Mouse (Mus musculus): ENCODE measurements around the gene Hsd17b11. TPM values are rescaled to one million over a fixed set of nuclear protein-coding genes. Genes with fewer than 3 reads are reported as not detected.

Hsd17b11 gene
- polyA plus RNA-seq, 1 experiment from 2014 or later, result 8.2 TPM

GRCm38 (mm10) chr5:104042906-104043305 lies 21.2 kb upstream of the Hsd17b11 start:
- no peak for ATAC-seq (ENCODE audit: insufficient number of reproducible peaks, insufficient read depth, low FRiP score, low read depth)
- H3K36me3 ChIP-seq (ENCODE audit: control insufficient read depth, insufficient read depth, low read length), result no peaks in the 10 kb centered on the region
- peaks cover 9% of the 10 kb centered on the region; the same call in 1 of the 2 replicates for H3K4me1 ChIP-seq (ENCODE audit: control insufficient read depth, insufficient read depth, low read length)
- 86% methylated on average over 2 of the region's 2 CpGs for WGBS
- H3K4me2 ChIP-seq (replicated peaks; ENCODE audit: low read depth, low read length), result no peak overlapping the region
- no peaks in the 10 kb centered on the region for H3K9me3 ChIP-seq (ENCODE audit: control insufficient read depth, low read depth, low read length)
- no peaks in the 10 kb centered on the region for H3K27me3 ChIP-seq (ENCODE audit: control insufficient read depth, insufficient read depth, low read length)
- no peak overlapping the region for H3K4me3 ChIP-seq (ENCODE audit: low read depth, low read length)
- H3K27ac ChIP-seq (ENCODE audit: low read length), result no peak overlapping the region
- no peak overlapping the region for H3K9ac ChIP-seq (replicated peaks; ENCODE audit: low read depth, low read length)

GRCm38 (mm10) chr5:104039154-104039932 lies 17.6 kb upstream of the Hsd17b11 start:
- ATAC-seq (ENCODE audit: insufficient number of reproducible peaks, insufficient read depth, low FRiP score, low read depth), result no peak
- Histone ChIP-seq H3K4me1 (ENCODE audit: control insufficient read depth, insufficient read depth, low read length) (no peaks in the 10 kb centered on the region), H3K36me3 (ENCODE audit: control insufficient read depth, insufficient read depth, low read length) (no peaks in the 10 kb centered on the region), H3K4me2 (replicated peaks; ENCODE audit: low read depth, low read length) (no peak overlapping the region), H3K9me3 (ENCODE audit: control insufficient read depth, low read depth, low read length) (no peaks in the 10 kb centered on the region), H3K27ac (ENCODE audit: low read length) (no peak overlapping the region), H3K4me3 (ENCODE audit: low read depth, low read length) (no peak overlapping the region), H3K9ac (replicated peaks; ENCODE audit: low read depth, low read length) (no peak overlapping the region), H3K27me3 (ENCODE audit: control insufficient read depth, insufficient read depth, low read length) (no peaks in the 10 kb centered on the region)
- 63% methylated on average over 6 of the region's 6 CpGs for WGBS

- H3K4me3 ChIP-seq (ENCODE audit: low read depth, low read length), result no peak overlapping the region
- no peaks in the 10 kb centered on the region for H3K36me3 ChIP-seq (ENCODE audit: control insufficient read depth, insufficient read depth, low read length)
- H3K4me2 ChIP-seq (replicated peaks; ENCODE audit: low read depth, low read length), result no peak overlapping the region
- no peaks in the 10 kb centered on the region for H3K4me1 ChIP-seq (ENCODE audit: control insufficient read depth, insufficient read depth, low read length)
- no peak for ATAC-seq (ENCODE audit: insufficient number of reproducible peaks, insufficient read depth, low FRiP score, low read depth)
- WGBS, result 81% methylated on average over 1 of the region's 1 CpGs
- H3K9ac ChIP-seq (replicated peaks; ENCODE audit: low read depth, low read length), result no peak overlapping the region
- no peak overlapping the region for H3K27ac ChIP-seq (ENCODE audit: low read length)
- H3K9me3 ChIP-seq (ENCODE audit: control insufficient read depth, low read depth, low read length), result no peaks in the 10 kb centered on the region
- H3K27me3 ChIP-seq (ENCODE audit: control insufficient read depth, insufficient read depth, low read length), result no peaks in the 10 kb centered on the region
Measured at GRCm38 (mm10) chr5:104036686-104037085, 15.0 kb upstream of the Hsd17b11 start.

- 55% methylated on average over 1 of the region's 1 CpGs for WGBS
- H3K4me3 ChIP-seq (ENCODE audit: low read depth, low read length), result no peak overlapping the region
- H3K9ac ChIP-seq (replicated peaks; ENCODE audit: low read depth, low read length), result no peak overlapping the region
- H3K27me3 ChIP-seq (ENCODE audit: control insufficient read depth, insufficient read depth, low read length), result no peaks in the 10 kb centered on the region
- H3K4me1 ChIP-seq (ENCODE audit: control insufficient read depth, insufficient read depth, low read length), result no peaks in the 10 kb centered on the region
- no peaks in the 10 kb centered on the region for H3K9me3 ChIP-seq (ENCODE audit: control insufficient read depth, low read depth, low read length)
- H3K4me2 ChIP-seq (replicated peaks; ENCODE audit: low read depth, low read length), result no peak overlapping the region
- no peaks in the 10 kb centered on the region for H3K36me3 ChIP-seq (ENCODE audit: control insufficient read depth, insufficient read depth, low read length)
- no peak overlapping the region for H3K27ac ChIP-seq (ENCODE audit: low read length)
- no peak for ATAC-seq (ENCODE audit: insufficient number of reproducible peaks, insufficient read depth, low FRiP score, low read depth)
Measured at GRCm38 (mm10) chr5:104035824-104036223, 14.1 kb upstream of the Hsd17b11 start.

GRCm38 (mm10) chr5:104035066-104035465 lies 13.3 kb upstream of the Hsd17b11 start:
- no peak for ATAC-seq (ENCODE audit: insufficient number of reproducible peaks, insufficient read depth, low FRiP score, low read depth)
- Histone ChIP-seq H3K4me3 (ENCODE audit: low read depth, low read length) (no peak overlapping the region), H3K27me3 (ENCODE audit: control insufficient read depth, insufficient read depth, low read length) (no peaks in the 10 kb centered on the region), H3K4me2 (replicated peaks; ENCODE audit: low read depth, low read length) (no peak overlapping the region), H3K36me3 (ENCODE audit: control insufficient read depth, insufficient read depth, low read length) (no peaks in the 10 kb centered on the region), H3K4me1 (ENCODE audit: control insufficient read depth, insufficient read depth, low read length) (no peaks in the 10 kb centered on the region), H3K9me3 (ENCODE audit: control insufficient read depth, low read depth, low read length) (no peaks in the 10 kb centered on the region), H3K27ac (ENCODE audit: low read length) (no peak overlapping the region), H3K9ac (replicated peaks; ENCODE audit: low read depth, low read length) (no peak overlapping the region)

- no peak for ATAC-seq (ENCODE audit: insufficient number of reproducible peaks, insufficient read depth, low FRiP score, low read depth)
- H3K4me1 ChIP-seq (ENCODE audit: control insufficient read depth, insufficient read depth, low read length), result no peaks in the 10 kb centered on the region
- H3K4me2 ChIP-seq (replicated peaks; ENCODE audit: low read depth, low read length), result no peak overlapping the region
- no peak overlapping the region for H3K27ac ChIP-seq (ENCODE audit: low read length)
- no peak overlapping the region for H3K9ac ChIP-seq (replicated peaks; ENCODE audit: low read depth, low read length)
- 81% methylated on average over 2 of the region's 2 CpGs for WGBS
- H3K36me3 ChIP-seq (ENCODE audit: control insufficient read depth, insufficient read depth, low read length), result no peaks in the 10 kb centered on the region
- H3K4me3 ChIP-seq (ENCODE audit: low read depth, low read length), result no peak overlapping the region
- H3K9me3 ChIP-seq (ENCODE audit: control insufficient read depth, low read depth, low read length), result no peaks in the 10 kb centered on the region
- no peaks in the 10 kb centered on the region for H3K27me3 ChIP-seq (ENCODE audit: control insufficient read depth, insufficient read depth, low read length)
Measured at GRCm38 (mm10) chr5:104032434-104033097, 10.8 kb upstream of the Hsd17b11 start.

GRCm38 (mm10) chr5:104025245-104025854 lies 3.6 kb upstream of the Hsd17b11 start:
- no peaks in the 10 kb centered on the region for H3K36me3 ChIP-seq (ENCODE audit: control insufficient read depth, insufficient read depth, low read length)
- ATAC-seq (ENCODE audit: insufficient number of reproducible peaks, insufficient read depth, low FRiP score, low read depth), result no peak
- no peaks in the 10 kb centered on the region for H3K27me3 ChIP-seq (ENCODE audit: control insufficient read depth, insufficient read depth, low read length)
- no peak overlapping the region for H3K4me3 ChIP-seq (ENCODE audit: low read depth, low read length)
- 46% methylated on average over 17 of the region's 17 CpGs for WGBS
- H3K9me3 ChIP-seq (ENCODE audit: control insufficient read depth, low read depth, low read length), result no peaks in the 10 kb centered on the region
- H3K9ac ChIP-seq (replicated peaks; ENCODE audit: low read depth, low read length), result no peak overlapping the region
- H3K27ac ChIP-seq (ENCODE audit: low read length), result no peak overlapping the region
- H3K4me2 ChIP-seq (replicated peaks; ENCODE audit: low read depth, low read length), result no peak overlapping the region
- H3K4me1 ChIP-seq (ENCODE audit: control insufficient read depth, insufficient read depth, low read length), result peaks cover 8% of the 10 kb centered on the region; the same call in 1 of the 2 replicates

GRCm38 (mm10) chr5:104024762-104025161 lies 3.0 kb upstream of the Hsd17b11 start:
- H3K9ac ChIP-seq (replicated peaks; ENCODE audit: low read depth, low read length), result no peak overlapping the region
- no peak for ATAC-seq (ENCODE audit: insufficient number of reproducible peaks, insufficient read depth, low FRiP score, low read depth)
- no peak overlapping the region for H3K4me3 ChIP-seq (ENCODE audit: low read depth, low read length)
- WGBS, result 64% methylated on average over 11 of the region's 11 CpGs
- no peaks in the 10 kb centered on the region for H3K9me3 ChIP-seq (ENCODE audit: control insufficient read depth, low read depth, low read length)
- H3K36me3 ChIP-seq (ENCODE audit: control insufficient read depth, insufficient read depth, low read length), result no peaks in the 10 kb centered on the region
- no peak overlapping the region for H3K27ac ChIP-seq (ENCODE audit: low read length)
- H3K27me3 ChIP-seq (ENCODE audit: control insufficient read depth, insufficient read depth, low read length), result no peaks in the 10 kb centered on the region
- H3K4me1 ChIP-seq (ENCODE audit: control insufficient read depth, insufficient read depth, low read length), result peaks cover 12% of the 10 kb centered on the region; the same call in 1 of the 2 replicates
- H3K4me2 ChIP-seq (replicated peaks; ENCODE audit: low read depth, low read length), result no peak overlapping the region

All from stomach, embryonic 14.5 days (tissue).